Mouse (Mus musculus): Measurements from ENCODE around the gene Dhrs9.
"Not testable (repeated sequence)": the region's sequence is repeated elsewhere in the genome, so short reads cannot be mapped to it uniquely, and the experiment has no call there.

The Dhrs9 gene

DNA sequence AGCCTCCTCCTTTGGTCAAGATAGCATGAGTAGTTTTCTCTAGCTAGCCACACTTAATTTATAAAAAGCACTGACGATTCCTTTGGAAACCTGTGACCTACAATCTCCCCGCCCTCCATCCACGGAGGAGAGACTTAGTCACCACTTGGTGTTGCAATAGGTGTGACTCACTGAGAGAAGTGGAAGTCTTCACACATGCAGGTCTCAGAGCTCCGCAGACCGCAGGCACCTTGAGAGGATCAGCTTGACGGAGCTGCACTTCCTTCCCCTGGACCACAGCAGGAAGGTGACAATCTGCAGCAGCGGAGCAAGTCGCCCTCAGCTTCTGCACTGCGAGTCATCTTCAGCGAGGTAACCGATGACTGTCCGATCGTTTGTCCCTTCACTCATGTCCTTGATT, at the start of gene Dhrs9:
Dhrs9 (plus strand) TSS at position 165 of the 400 bp plus-strand sequence.
- no peak for DNase-seq (ENCODE audit: low read depth, low spot score)

DNA sequence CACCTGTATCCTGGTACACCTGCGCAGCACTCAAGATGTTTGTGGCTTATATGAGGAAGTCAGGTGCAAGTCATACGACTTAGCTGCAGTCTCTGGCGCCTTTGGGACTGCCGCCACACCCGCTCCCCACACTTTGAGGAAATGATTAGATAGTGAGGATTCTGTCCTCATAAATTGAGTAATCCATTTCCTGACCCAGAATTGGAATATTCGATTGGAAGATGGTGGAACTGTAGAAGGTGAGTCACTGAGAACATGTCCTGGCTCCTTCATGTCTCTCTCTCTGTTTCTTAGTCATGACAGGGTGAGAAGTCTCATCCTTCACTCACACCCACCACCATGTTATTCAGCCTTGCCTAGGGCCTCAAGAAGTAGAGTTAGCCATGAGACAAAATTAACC, 48.7 kb upstream of the Dhrs9 start:
- not testable (repeated sequence) for DNase-seq (ENCODE audit: low read depth, low spot score)

DNA sequence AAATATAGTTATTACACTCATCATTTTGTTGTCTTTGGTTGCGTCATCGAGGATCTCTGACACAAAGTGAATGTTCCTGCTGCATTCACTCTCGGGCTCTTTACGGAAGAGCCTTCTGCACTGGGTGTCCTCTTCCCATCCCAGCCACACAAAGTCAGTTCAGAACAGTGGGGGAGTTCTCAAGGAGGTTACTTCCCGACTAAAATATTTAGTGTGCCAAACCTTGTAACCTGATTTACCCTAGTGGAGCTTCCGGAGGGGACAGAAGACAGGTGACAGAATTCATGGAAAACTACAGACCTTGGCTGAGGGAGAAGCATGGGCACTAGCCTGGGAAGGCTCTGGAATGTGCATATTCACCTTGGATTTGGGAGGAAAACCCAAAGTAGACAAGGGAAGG, 38.7 kb upstream of the Dhrs9 start:
- DNase-seq (ENCODE audit: low read depth, low spot score) = no peak

DNA sequence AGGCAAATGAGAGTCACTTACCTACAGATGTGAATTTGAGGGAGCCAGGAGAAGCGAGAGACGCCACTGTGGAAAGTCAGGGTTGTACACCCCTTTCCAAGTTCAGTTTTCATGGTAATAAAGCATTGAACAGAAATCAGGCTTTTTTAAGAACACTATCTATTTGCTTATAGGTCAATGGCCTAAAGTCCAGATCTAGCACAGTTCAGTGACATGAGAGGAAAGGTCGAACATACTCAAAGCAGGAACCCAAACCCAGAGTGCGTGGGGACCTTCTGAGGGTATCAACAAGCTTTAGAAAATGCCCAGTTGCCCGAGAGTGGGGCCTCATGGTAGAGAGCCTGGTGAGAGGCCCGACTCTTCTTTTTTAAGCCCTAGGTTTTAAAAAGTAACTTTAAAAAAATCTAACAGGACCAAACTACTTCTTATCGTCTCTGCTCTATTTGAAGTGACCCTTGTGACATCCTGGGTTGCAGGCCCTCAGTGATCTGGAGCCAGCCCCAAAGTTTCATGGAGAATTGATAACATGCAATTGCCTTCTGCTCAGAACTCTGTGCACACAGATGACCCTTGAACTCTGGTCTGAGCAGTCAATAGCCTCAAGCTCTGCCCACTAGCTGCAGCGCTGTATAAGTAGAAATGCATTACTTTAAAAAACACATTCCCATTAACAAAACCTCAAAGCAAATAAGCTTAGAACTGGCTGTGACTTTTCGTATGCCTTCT, 37.6 kb upstream of the Dhrs9 start, which contains the start of gene Abcb11:
Abcb11 (minus strand) TSS at position 121 of the 726 bp plus-strand sequence.
- DNase-seq (ENCODE audit: low read depth, low spot score) = no peak

DNA sequence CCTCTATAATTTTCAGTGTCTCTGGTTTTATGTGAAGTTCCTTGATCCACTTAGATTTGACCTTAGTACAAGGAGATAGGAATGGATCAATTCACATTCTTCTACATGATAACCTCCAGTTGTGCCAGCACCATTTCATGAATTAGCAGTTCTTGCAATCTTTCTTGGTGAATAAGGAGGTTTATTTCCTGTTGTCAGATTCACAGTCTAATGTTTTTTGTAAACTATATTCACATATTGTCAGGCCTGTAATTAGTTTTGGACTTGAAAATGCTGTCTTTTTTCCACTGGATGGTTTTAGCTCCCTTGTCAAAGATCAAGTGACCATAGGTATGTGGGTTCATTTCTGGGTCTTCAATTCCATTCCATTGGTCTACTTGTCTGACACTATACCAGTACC, 24.8 kb upstream of the Dhrs9 start:
- not testable (repeated sequence) for DNase-seq (ENCODE audit: low read depth, low spot score)

DNA sequence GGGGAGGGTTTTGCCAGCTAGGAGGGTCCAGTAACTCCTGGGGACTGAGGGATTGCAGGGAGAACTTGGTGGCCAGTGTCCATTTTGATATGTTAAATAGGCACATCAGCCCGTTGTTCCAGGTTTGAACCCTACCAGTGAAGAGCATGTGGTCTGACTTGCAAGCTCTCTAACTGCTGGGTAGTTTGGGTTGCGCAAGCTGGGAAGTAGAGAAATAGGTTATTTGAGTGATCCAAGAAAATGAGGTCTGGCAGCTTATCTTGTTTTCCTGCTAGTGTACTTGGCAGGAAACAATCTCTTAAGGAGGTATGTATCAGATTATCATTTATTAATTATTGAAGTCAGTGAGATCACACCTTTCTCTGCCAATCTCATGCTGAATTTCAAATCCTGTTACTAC, 15.4 kb upstream of the Dhrs9 start:
- DNase-seq (ENCODE audit: low read depth, low spot score) = no peak

DNA sequence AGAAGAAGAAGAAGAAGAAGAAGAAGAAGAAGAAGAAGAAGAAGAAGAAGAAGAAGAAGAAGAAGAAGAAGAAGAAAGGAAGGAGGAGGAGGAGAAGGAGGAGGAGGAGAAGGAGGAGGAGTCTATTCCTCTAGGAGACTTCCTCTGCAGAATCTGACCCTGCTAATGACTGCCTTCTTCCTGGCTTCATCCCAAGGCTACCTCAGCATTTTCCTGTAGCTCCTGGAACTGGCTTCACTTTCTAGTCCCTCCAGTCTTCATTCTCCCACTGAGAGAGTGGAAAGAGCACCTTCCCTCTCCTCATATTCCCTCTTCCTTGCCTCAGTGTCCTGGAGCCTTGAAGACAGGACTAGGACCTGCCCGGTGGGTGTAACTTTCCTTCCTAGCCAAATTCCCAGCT, 15.0 kb upstream of the Dhrs9 start:
- no peak for DNase-seq (ENCODE audit: low read depth, low spot score)

DNA sequence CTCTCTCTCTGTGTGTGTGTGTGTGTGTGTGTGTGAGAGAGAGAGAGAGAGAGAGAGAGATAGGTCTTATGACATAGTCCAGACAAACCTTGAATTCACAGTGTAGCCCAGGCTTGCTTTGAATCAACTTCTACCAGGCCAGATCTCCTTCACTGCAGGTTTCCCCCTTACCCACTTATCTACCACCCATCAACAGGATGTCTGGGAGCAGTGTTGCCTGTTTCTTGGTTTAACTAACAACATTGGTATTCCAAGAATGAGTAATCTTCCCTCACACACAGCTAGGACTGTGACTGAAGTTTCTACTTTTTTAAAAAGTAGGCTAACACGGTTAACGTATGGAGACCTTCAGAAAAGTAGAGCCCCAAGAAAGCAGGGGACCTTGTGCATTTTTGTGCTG, 3.5 kb upstream of the Dhrs9 start:
- no peak for DNase-seq (ENCODE audit: low read depth, low spot score)

DNA sequence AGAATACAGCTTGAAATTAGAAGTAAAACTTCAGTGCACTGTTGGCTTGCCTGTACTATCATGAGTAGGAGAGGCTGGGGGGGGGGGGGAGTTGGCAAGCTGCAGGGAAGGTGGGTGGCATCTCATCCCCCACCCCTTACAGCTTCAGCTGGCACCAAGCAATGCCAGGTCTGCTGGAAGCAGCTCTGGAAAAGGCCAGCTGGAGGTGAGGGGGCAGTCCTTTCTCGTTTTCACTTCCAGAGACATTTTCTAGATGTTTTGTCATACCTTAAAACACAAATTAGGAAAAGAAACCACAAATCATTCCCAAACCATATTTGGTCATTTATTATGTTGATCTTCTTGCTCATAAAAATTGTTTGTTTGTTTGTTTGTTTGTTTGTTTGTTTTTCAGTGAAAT, 444 bp upstream of the Dhrs9 start:
- no peak for DNase-seq (ENCODE audit: low read depth, low spot score)

DNA sequence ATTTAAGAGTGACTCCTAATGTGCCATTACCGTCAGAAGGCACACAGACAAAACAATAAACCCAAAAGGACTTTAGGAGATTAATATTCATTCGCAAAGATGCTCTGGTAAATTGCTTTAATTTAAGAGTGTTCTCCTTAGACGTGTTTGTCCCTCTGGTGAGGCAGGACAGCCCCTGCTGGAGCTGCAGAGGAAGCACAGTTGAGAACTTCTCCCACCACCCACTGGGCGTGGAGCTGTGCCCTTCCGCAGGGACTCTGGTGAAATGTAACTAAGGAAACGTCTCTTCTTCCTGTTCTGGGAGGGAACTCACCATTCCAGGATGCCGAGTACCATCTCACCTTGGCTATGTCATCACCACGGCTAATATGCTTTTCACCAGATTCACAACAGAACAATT, 1.5 kb downstream of the Dhrs9 start:
- peak; percentile 16 for DNase-seq (ENCODE audit: low read depth, low spot score)

DNA sequence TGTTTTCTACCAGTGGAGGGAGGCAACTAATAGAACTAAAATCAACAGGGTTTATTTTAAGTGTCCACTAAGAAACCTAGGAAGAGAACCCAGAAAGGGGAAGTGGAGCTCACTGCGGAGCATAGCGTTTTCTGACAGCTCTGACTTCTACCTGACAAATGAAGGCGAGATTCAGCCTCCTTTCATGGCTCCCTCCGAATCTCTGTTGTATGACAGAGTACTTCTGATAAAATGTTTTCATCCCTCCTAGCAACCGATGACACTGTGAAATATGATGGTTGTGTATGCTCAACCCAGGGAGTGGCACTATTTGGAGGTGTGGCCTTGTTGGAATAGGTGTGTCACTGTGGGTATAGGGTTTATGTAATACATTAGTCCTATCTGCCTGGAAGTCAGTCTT, 2.6 kb downstream of the Dhrs9 start:
- DNase-seq (ENCODE audit: low read depth, low spot score) = no peak

DNA sequence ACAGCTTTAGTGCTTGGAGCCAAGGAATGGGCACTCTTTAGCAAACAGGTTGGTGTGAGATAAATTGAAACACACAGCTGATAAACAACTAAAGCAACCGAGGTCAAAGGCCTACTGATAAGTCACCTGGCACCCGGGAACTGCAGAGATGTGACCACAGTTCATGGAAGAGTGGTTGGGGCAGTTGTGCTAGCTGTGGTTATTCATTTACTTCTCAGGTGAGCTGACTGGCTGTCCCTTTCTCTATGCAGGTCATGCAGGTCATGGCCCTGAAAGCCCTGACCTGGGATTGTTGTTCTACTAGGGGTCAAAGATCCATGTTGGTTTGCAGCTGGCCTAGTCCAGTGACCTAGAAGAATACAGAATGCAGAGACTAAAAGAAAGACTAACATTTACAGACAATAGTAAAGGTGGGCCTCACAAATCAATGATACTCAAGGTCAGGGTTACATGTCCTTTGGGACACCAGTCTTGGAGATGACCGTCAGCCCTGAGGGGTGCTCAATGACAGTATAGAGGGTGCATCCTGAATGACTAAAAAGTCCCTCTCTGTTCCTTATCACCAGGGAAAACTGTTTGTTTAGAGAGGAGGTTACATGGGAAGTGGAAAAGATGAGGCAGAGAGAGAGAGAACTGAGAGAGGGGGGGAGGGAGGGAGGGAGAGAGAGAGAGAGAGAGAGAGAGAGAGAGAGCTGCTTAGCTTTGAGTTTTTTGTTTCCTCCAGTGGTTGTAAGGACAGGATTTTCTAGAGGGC, 6.0 kb downstream of the Dhrs9 start:
- DNase-seq (ENCODE audit: low read depth, low spot score) = no peak

DNA sequence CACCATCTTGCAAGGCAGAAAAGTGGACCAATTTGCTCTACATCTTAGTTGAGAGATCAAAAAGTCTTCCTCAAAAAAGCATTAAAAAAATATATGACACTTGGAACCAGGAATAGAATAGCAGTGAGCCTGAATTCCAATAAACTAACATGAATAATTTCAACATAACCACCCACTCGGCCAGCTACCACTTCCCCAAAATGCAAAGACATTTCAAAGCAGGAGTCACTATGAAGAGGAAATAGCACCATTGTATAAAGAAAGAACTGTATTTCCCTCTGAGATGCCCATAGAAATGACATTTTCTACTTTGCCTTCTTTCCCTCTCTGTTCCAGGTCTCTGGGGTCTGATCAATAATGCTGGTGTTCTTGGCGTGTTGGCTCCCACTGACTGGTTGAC, 13.7 kb downstream of the Dhrs9 start:
- no peak for DNase-seq (ENCODE audit: low read depth, low spot score)

DNA sequence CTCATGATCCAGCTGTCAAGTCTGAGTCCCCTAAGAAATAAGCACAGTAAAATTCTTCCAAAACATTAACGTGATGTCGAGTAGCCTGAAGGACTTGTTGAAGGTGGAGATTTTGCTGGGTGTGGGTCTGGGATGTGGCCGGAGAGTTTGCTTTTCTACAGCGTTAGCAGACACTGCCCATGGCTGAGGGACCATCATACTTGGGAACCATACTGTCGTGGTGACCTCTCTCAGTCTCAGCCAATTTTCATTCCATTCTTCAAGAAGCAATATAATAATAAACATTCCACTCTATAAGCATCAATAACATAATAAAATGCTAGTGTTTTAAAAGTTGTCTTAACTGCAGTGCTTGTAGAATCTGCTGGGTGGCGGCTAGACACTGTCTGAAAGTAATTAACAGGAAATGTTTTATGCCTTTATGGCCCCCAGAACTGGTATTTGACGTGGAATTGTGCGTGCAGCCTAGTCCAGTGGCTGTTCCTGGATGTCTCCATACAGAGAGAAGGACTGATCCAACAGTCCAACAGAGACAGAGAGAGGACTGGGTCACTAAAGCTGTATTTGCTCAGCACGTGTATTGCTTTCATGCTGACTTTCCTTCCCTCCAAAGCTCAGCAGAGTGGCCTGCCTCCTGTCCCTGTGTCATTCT, 15.5 kb downstream of the Dhrs9 start:
- no peak for DNase-seq (ENCODE audit: low read depth, low spot score)

DNA sequence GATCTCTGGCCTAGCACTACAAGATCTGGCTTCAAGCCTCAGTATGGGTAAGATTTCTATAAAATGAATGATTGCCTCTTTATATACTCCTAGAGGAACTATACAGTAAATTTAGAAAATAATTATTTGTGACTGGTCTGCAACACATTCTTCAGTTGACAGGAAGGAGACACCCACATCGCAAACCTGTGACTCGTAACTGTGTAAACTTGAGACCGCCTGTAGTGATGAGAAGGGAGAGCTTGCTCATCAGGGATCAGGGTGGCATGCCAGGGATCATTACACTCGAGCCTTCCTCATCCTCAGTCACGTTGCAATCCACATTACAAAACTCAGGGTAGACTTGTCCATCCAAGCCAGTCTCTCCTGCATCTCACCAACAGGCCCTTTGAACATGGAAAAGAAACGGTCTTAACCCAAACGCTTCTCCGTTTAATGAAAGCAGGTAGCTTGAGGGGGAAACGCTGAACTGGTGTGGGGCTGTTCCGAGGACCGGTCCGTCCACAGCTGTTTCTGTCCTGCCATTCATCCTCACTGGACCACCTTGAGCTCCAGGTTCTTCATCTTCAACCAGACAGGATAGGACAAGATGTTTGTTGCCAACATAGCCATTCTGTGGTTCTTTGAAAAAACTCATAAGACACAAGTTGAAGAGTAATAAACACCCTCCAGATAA, 16.7 kb downstream of the Dhrs9 start:
- DNase-seq (ENCODE audit: low read depth, low spot score) = no peak

DNA sequence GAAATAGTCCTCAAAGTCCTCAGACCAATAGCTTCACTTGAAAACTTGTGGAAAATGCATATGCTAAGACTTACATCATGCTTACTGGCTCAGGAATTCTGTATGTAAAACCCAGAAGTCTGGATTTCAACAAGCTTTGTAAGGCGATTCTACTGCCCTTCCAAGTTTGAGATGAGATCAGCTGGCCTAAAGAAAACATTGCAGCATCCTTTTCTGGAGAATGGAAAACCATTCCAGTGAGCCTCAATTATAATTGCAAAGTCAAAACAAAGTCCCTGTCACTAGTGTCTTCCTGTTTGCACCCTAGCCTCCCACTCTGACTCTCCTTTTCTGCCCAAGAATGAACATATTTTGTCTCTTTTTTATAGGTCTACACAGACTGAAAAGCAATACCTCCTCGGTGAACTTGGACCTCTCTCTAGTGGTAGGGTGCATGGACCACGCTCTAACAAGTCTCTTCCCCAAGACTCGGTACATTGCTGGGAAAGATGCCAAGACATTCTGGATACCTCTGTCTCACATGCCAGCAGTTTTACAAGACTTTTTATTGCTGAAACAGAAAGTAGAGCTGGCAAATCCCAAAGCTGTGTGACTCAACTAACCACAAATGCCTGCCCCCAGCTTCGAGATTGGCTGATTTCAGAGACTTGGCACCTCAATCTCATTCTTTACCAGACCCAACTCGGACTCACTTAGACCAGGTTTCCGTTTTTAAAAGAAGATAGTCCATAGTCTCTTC, 20.8 kb downstream of the Dhrs9 start:
- DNase-seq (ENCODE audit: low read depth, low spot score) = no peak

DNA sequence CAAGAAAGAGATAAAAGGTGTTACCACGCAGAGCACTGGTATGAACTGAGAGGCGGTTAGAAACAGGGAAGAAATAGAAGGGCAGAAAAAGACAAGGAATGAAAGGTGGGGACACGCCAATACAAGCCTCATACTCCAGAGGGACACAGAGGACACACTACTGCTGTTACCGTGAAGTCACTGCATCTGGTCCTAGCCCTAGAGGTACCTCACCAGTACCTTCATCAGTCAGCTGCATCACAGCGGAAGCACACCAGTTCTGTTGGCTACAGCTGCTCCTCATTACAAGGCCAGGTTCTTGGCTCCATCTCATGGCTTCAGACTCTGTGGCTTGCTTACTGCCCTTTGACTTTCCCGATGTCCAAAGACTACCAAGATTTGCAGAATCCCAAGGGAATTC, 21.6 kb downstream of the Dhrs9 start:
- DNase-seq (ENCODE audit: low read depth, low spot score) = no peak

DNA sequence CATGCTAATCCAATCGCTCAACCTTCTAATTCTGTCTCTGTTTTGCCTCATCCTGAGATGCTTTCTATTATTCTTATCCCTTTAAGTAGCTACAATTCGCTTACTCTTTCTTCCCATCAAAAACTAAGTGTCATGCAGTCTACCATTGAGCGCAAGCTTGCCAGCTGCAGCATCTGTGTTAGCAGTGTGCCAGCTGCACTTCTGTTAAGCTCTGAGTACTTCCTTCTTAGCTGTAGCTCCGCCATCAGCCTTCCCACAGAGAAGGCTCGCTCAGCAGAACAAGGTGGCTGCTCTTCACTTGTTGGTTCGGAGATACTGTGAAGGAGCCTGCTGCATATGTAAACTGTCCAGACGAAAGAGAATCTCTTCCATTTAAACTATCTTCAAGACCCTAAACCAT, 22.1 kb downstream of the Dhrs9 start:
- no peak for DNase-seq (ENCODE audit: low read depth, low spot score)

DNA sequence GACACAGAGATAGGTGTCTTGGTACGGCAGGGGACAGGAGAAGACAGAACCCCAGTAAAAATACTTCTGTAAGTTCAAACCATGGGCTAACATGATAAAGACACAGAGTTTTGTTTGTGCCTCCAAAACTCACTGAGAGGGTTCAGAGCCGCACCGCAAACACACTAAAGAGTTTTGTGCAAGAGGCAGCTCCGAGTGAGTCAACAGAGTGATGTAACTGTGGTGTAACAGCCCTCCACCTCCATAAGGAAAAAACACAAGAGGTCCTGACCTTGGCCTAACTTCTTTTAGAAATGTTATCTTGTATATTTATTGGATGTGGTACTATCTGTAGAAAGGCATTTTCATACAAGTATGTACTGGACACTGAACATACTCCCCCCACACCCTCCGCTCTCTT, 25.4 kb downstream of the Dhrs9 start:
- no peak for DNase-seq (ENCODE audit: low read depth, low spot score)

DNA sequence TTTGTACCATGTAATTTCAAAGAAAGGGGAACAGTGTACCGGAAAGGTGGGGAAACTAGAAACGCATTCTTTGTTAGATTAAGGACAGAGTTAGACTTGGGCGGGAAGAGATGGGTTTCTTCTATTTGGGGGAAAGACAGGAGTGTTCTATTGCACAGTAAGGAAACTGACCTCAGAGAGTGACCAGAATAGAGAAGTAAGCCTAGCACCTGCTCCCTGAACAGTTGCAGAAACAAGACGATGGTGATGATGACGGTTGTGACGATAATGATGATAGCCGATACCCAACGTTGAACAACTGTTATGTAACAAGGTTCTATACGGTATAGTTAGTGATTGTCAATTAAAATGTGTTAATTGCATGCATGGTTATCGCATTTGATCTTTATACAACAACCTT, 34.3 kb downstream of the Dhrs9 start:
- no peak for DNase-seq (ENCODE audit: low read depth, low spot score)

DNA sequence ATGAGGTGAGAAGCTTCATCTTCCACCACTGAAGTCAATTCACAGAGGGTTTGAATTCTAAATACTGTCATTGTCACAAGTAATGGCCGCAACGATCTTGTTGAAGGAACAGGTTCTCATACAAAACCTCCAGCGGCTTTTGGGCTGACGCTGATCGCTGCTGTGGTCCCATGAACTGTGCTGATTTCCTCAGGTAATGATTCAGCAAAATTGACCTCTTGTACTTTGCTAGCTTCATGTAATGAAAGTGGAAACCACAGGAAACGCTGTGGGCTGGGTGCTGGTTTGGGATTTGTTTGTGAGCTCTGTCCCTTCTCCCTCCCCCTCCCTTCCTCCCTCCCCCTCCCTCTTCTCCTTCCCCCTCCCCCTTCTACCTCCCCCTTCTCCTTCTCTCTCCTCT, 34.8 kb downstream of the Dhrs9 start:
- DNase-seq (ENCODE audit: low read depth, low spot score) = no peak
